Mouse (Mus musculus) bone marrow macrophage, adult 2 months (primary cell): ENCODE results near the gene Ccdc24.

Experiments
- CTCF ChIP-seq: IDR thresholded peaks from 2 replicates; pipeline ENCODE4 v1.5.1; 2012; ENCODE audit warnings: low read depth, mild to moderate bottlenecking, low read length, moderate library complexity
- POLR2A ChIP-seq: IDR thresholded peaks from 2 replicates; pipeline ENCODE4 v1.6.1; 2012; ENCODE audit warnings: mild to moderate bottlenecking, low read depth, low read length, borderline replicate concordance

DNA sequence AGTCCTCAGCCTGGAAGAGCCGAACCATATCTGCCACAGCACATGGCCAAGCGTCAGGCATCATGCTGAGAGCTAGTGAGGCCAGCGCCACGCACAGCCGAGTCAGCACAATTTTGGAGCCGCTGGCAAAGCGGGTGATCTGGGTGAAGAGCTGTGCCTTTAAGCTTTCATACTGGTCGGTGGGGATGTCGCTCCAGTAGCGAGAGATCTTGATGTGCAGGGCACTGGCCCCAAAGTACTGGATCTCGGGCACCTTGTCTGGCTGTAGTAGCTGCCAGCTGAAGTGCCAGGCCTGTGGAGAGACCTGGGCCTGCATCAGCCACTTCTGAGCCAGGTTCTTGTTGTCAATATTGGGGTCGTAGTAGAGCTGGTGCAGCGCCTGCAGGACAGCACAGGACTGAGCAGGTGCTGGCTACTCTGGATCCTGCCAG lies 39.8 kb upstream of the Ccdc24 start:
- TF ChIP-seq CTCF (no peak), POLR2A (no peak)
